Mouse (Mus musculus): ENCODE results near the gene Tjp1.

- TF ChIP-seq CTCF (IDR thresholded peaks at IDR 0.05; ENCODE audit: borderline replicate concordance, insufficient read depth, low read length), result no peak
- TF ChIP-seq POLR2A (IDR thresholded peaks at IDR 0.05; ENCODE audit: low read depth, low read length), result no peak
These were observed 20.2 kb downstream of the Tjp1 start for GRCm38 (mm10) chr7:65507341-65507740.

All from embryonic fibroblast, embryonic 13.5 days (primary cell).